ENCODE assay signal across 8 mouse cellular contexts in genomic region chr14:45317921-45318411, GRCm38 (mm10). TPM values are rescaled to one million over a fixed set of nuclear protein-coding genes. Genes with fewer than 3 reads are reported as not detected.
DNase-seq lines count a peak whose midpoint lies in the region; ATAC-seq and TF ChIP-seq lines count a peak whose summit lies in the region.

No protein-coding gene starts in this region.

- ATAC-seq in lung, embryonic 14.5 days (ENCODE audit: insufficient read depth): no peak

- under 1% methylated on average over 38 of the region's 38 CpGs for WGBS in thymus, adult 2 months
- 0% methylated on average over 26 of the region's 38 CpGs for WGBS in lung, embryonic 14.5 days

- TF ChIP-seq CTCF in thymus, adult 2 months (IDR thresholded peaks at IDR 0.05; ENCODE audit: borderline replicate concordance, control insufficient read depth, extremely low read depth, insufficient read depth, low read length, poor library complexity): no peak
- no peak for TF ChIP-seq CTCF in lung, embryonic 14.5 days (IDR thresholded peaks at IDR 0.05; ENCODE audit: low read depth)

- peak; percentile 23 for DNase-seq in adrenal gland, adult 8-10 months
- no peak for DNase-seq in adrenal gland, adult (ENCODE audit: inconsistent age in 2 of 2, low spot score in 1 of 2)
- DNase-seq in thymus, adult 2 months: peak; percentile 26
- no peak for DNase-seq in thymus, postnatal 36 days
- peak; percentile 60 for DNase-seq in heart, postnatal 4 days
- DNase-seq in lung, embryonic 14.5 days: no peak
- DNase-seq in right cerebral cortex, postnatal 14 days: peak; percentile 48
- no peak for DNase-seq in gastrocnemius, postnatal 25 days

- no peak for TF ChIP-seq POLR2A in thymus, adult 2 months (IDR thresholded peaks at IDR 0.05; ENCODE audit: control insufficient read depth, extremely low read depth, insufficient read depth, low read length, poor library complexity)

- no peaks in the 10 kb centered on the region for H3K36me3 ChIP-seq in thymus, adult 2 months (ENCODE audit: control insufficient read depth, insufficient read depth, low read length)
- H3K36me3 ChIP-seq in lung, embryonic 14.5 days (ENCODE audit: insufficient read depth): no peaks in the 10 kb centered on the region

- no peaks in the 10 kb centered on the region for H3K27me3 ChIP-seq in thymus, adult 2 months (ENCODE audit: control insufficient read depth, insufficient read depth, low read length)
- H3K27me3 ChIP-seq in lung, embryonic 14.5 days (ENCODE audit: insufficient read depth, low read length): no peaks in the 10 kb centered on the region

- peaks cover 7% of the 10 kb centered on the region for H3K4me1 ChIP-seq in thymus, adult 2 months (replicated peaks; ENCODE audit: control insufficient read depth, insufficient read depth, low read length)
- H3K4me1 ChIP-seq in lung, embryonic 14.5 days (ENCODE audit: insufficient read depth): no peaks in the 10 kb centered on the region

- H3K27ac ChIP-seq in thymus, adult 2 months (ENCODE audit: control insufficient read depth, insufficient read depth, low read length): no peak overlapping the region
- peak overlapping the region; percentile 92 for H3K27ac ChIP-seq in lung, embryonic 14.5 days (ENCODE audit: low read depth)

- H3K4me3 ChIP-seq in thymus, adult 2 months (ENCODE audit: control insufficient read depth, insufficient read depth, low read length): peak overlapping the region; percentile 68
- H3K4me3 ChIP-seq in lung, embryonic 14.5 days (ENCODE audit: low read depth, low read length): peak overlapping the region; percentile 94

- H3K9me3 ChIP-seq in lung, embryonic 14.5 days (ENCODE audit: low read depth, low read length): no peaks in the 10 kb centered on the region

- H3K9ac ChIP-seq in lung, embryonic 14.5 days: peak overlapping the region; percentile 91

- H3K4me2 ChIP-seq in lung, embryonic 14.5 days: peak overlapping the region; percentile 80

RNA-seq across cellular contexts. Expression of gene Ero1l, which starts 0.6 kb away (rescaled TPM):
- total RNA-seq in adrenal gland, adult 8-10 months (2022): 10 to 100 TPM; 52.1 to 60.2 (median 54.6) TPM
- polyA plus RNA-seq in thymus, adult 2 months (2012; rRNA removed): 7.5 and 8.6 TPM in 2 replicates
- 10 to 100 TPM; 25.7 to 25.8 TPM for total RNA-seq in heart, postnatal 4 days (2021)
- 30.1 and 30.8 TPM in 2 replicates for polyA plus RNA-seq in lung, embryonic 14.5 days (2014; fragmentation: Nextera tagmentation; extraction: Ambion mirVana)
- 1 to 10 TPM; 5.0 to 8.6 TPM for total RNA-seq in gastrocnemius, postnatal 25 days (2021)

RNA-seq across cellular contexts. Expression of gene Psmc6, which starts 11.6 kb away (rescaled TPM):
- 100 to 1,000 TPM; 101 to 144 (median 136) TPM for total RNA-seq in adrenal gland, adult 8-10 months (2022)
- 29.4 and 38.0 TPM in 2 replicates for polyA plus RNA-seq in thymus, adult 2 months (2012; rRNA removed)
- total RNA-seq in heart, postnatal 4 days (2021): 100 to 1,000 TPM; 117 to 118 TPM
- 186 and 195 TPM in 2 replicates for polyA plus RNA-seq in lung, embryonic 14.5 days (2014; fragmentation: Nextera tagmentation; extraction: Ambion mirVana)
- 100 to 1,000 TPM in 1 of 2 experiments, 10 to 100 TPM in 1; 95.6 to 107 TPM for total RNA-seq in gastrocnemius, postnatal 25 days (2021)

RNA-seq across cellular contexts. Expression of gene Styx, which starts 32.9 kb away (rescaled TPM):
- 10 to 100 TPM; 20.7 to 25.4 (median 22.1) TPM for total RNA-seq in adrenal gland, adult 8-10 months (2022)
- polyA plus RNA-seq in thymus, adult 2 months (2012; rRNA removed): 22.6 and 44.7 TPM in 2 replicates
- 10 to 100 TPM; 45.4 to 57.1 TPM for total RNA-seq in heart, postnatal 4 days (2021)
- polyA plus RNA-seq in lung, embryonic 14.5 days (2014; fragmentation: Nextera tagmentation; extraction: Ambion mirVana): 71.0 and 74.6 TPM in 2 replicates
- 10 to 100 TPM; 47.3 to 62.4 TPM for total RNA-seq in gastrocnemius, postnatal 25 days (2021)

Comparison
In these comparisons a context has a peak if more than half of its experiments do, and no peak if none do; other contexts are left out.
1. DNase-seq: peak in adrenal gland, adult 8-10 months (single experiment), thymus, adult 2 months (single experiment), heart, postnatal 4 days (single experiment) and right cerebral cortex, postnatal 14 days (single experiment); none in adrenal gland, adult (0 of 2), thymus, postnatal 36 days (0 of 2), lung, embryonic 14.5 days (single experiment) and gastrocnemius, postnatal 25 days (single experiment).